Comparison of ENCODE assay signal across 13 mouse cellular contexts in genomic region chr2:92727241-92727640, GRCm38 (mm10).
DNase-seq lines count a peak whose midpoint lies in the region; ATAC-seq and TF ChIP-seq lines count a peak whose summit lies in the region.
"Had no signal": no experiment of that assay in that cellular context is flagged by ENCODE, and none has a peak within 500 bp of the region (broad histone marks: within the 10 kb centered on the region; RNA-seq: fewer than 3 reads in every experiment).

No protein-coding gene starts in this region.

- peaks cover 11% of the 10 kb centered on the region for H3K4me1 ChIP-seq in heart, embryonic 11.5 days (ENCODE audit: control insufficient read depth, insufficient read depth, low read length)
- peaks cover 30% of the 10 kb centered on the region for H3K4me1 ChIP-seq in midbrain, embryonic 10.5 days
- peaks cover 4% of the 10 kb centered on the region; the same call in 1 of the 2 replicates for H3K4me1 ChIP-seq in midbrain, postnatal 0 days (ENCODE audit: insufficient read depth, low read length)
- H3K4me1 ChIP-seq in forebrain, embryonic 15.5 days = peaks cover 8% of the 10 kb centered on the region
- H3K4me1 ChIP-seq in neural tube, embryonic 15.5 days = peaks cover 26% of the 10 kb centered on the region
- H3K4me1 ChIP-seq: liver, embryonic 15.5 days had no signal

- H3K27me3 ChIP-seq in heart, embryonic 11.5 days (ENCODE audit: control insufficient read depth, insufficient read depth, low read length) = no peaks in the 10 kb centered on the region
- H3K27me3 ChIP-seq in midbrain, embryonic 10.5 days (ENCODE audit: low read depth, poor library complexity, severe bottlenecking) = no peaks in the 10 kb centered on the region
- H3K27me3 ChIP-seq in midbrain, postnatal 0 days (ENCODE audit: insufficient read depth, low read length) = no peaks in the 10 kb centered on the region
- no peaks in the 10 kb centered on the region for H3K27me3 ChIP-seq in forebrain, embryonic 15.5 days
- H3K27me3 ChIP-seq in neural tube, embryonic 15.5 days (replicated peaks) = no peaks in the 10 kb centered on the region
- H3K27me3 ChIP-seq: liver, embryonic 15.5 days; stomach, embryonic 15.5 days had no signal

- H3K4me3 ChIP-seq in heart, embryonic 11.5 days (ENCODE audit: low read depth, low read length) = no peak overlapping the region
- H3K4me3 ChIP-seq in midbrain, embryonic 10.5 days = no peak overlapping the region
- no peak overlapping the region for H3K4me3 ChIP-seq in midbrain, postnatal 0 days (ENCODE audit: low read depth, low read length)
- H3K4me3 ChIP-seq in forebrain, embryonic 15.5 days = no peak overlapping the region
- no peak overlapping the region for H3K4me3 ChIP-seq in neural tube, embryonic 15.5 days (replicated peaks)
- H3K4me3 ChIP-seq: liver, embryonic 15.5 days; stomach, embryonic 15.5 days had no signal

- TF ChIP-seq CTCF in midbrain, postnatal 0 days (IDR thresholded peaks at IDR 0.05) = no peak

- no peak for ATAC-seq in heart, embryonic 11.5 days (replicated peaks; ENCODE audit: insufficient number of reproducible peaks, low FRiP score, low TSS enrichment)
- no peak for ATAC-seq in midbrain, postnatal 0 days (ENCODE audit: low FRiP score)
- no peak for ATAC-seq in forebrain, embryonic 15.5 days (replicated peaks)
- no peak for ATAC-seq in neural tube, embryonic 15.5 days (ENCODE audit: low FRiP score)

- H3K9ac ChIP-seq in heart, embryonic 11.5 days (ENCODE audit: low read depth, low read length) = no peak overlapping the region
- no peak overlapping the region for H3K9ac ChIP-seq in midbrain, postnatal 0 days (replicated peaks; ENCODE audit: low read length, poor library complexity, severe bottlenecking)
- no peak overlapping the region for H3K9ac ChIP-seq in forebrain, embryonic 15.5 days (replicated peaks)
- H3K9ac ChIP-seq in neural tube, embryonic 15.5 days (replicated peaks) = no peak overlapping the region
- H3K9ac ChIP-seq: liver, embryonic 15.5 days; stomach, embryonic 15.5 days had no signal

- DNase-seq in heart, adult 9 months (ENCODE audit: low spot score in 2 of 2) = no peak
- DNase-seq in midbrain, embryonic 10.5 days (ENCODE audit: low spot score) = no peak
- no peak for DNase-seq in midbrain, postnatal 0 days (ENCODE audit: low spot score)
- no peak for DNase-seq in spleen, postnatal 10 days (ENCODE audit: low spot score in 2 of 2)
- DNase-seq in T-cell, adult 2 months (ENCODE audit: low spot score) = no peak
- DNase-seq: cerebellum, adult 2 months; kidney, adult 8-10 months; right cerebral cortex, adult 18-20 months had no signal

- no peaks in the 10 kb centered on the region for H3K36me3 ChIP-seq in heart, embryonic 11.5 days (ENCODE audit: control insufficient read depth, insufficient read depth, low read length)
- H3K36me3 ChIP-seq in midbrain, embryonic 10.5 days = no peaks in the 10 kb centered on the region
- H3K36me3 ChIP-seq in midbrain, postnatal 0 days (ENCODE audit: insufficient read depth, low read length) = no peaks in the 10 kb centered on the region
- no peaks in the 10 kb centered on the region for H3K36me3 ChIP-seq in forebrain, embryonic 15.5 days
- H3K36me3 ChIP-seq in neural tube, embryonic 15.5 days = no peaks in the 10 kb centered on the region
- H3K36me3 ChIP-seq: liver, embryonic 15.5 days; stomach, embryonic 15.5 days had no signal

- 0 out of 2 replicates have a peak overlapping the region, but pooled peaks have one; percentile 35 for H3K27ac ChIP-seq in heart, embryonic 11.5 days (ENCODE audit: low read depth, low read length)
- peak overlapping the region; percentile 72 for H3K27ac ChIP-seq in midbrain, embryonic 10.5 days (replicated peaks)
- no peak overlapping the region for H3K27ac ChIP-seq in midbrain, postnatal 0 days (ENCODE audit: low read depth, low read length)
- H3K27ac ChIP-seq in forebrain, embryonic 15.5 days (replicated peaks) = peak overlapping the region; percentile 65
- H3K27ac ChIP-seq in neural tube, embryonic 15.5 days (replicated peaks) = peak overlapping the region; percentile 69; the same call in 1 of the 2 replicates
- H3K27ac ChIP-seq: liver, embryonic 15.5 days; stomach, embryonic 15.5 days had no signal

- WGBS in heart, embryonic 11.5 days (ENCODE audit: insufficient replicate concordance) = 82% methylated on average over 2 of the region's 2 CpGs
- 93% methylated on average over 2 of the region's 2 CpGs for WGBS in midbrain, embryonic 10.5 days
- 92% methylated on average over 2 of the region's 2 CpGs for WGBS in midbrain, postnatal 0 days
- 87% methylated on average over 2 of the region's 2 CpGs for WGBS in forebrain, embryonic 15.5 days
- 91% methylated on average over 2 of the region's 2 CpGs for WGBS in neural tube, embryonic 15.5 days

- no peaks in the 10 kb centered on the region for H3K9me3 ChIP-seq in heart, embryonic 11.5 days (replicated peaks; ENCODE audit: control insufficient read depth, low read length)
- H3K9me3 ChIP-seq in midbrain, embryonic 10.5 days (replicated peaks) = no peaks in the 10 kb centered on the region
- H3K9me3 ChIP-seq in midbrain, postnatal 0 days (ENCODE audit: low read length) = no peaks in the 10 kb centered on the region
- H3K9me3 ChIP-seq in forebrain, embryonic 15.5 days = no peaks in the 10 kb centered on the region
- no peaks in the 10 kb centered on the region for H3K9me3 ChIP-seq in neural tube, embryonic 15.5 days (replicated peaks)
- H3K9me3 ChIP-seq: liver, embryonic 15.5 days; stomach, embryonic 15.5 days had no signal

- H3K4me2 ChIP-seq in heart, embryonic 11.5 days = no peak overlapping the region; the same call in 1 of the 2 replicates
- H3K4me2 ChIP-seq in midbrain, postnatal 0 days (ENCODE audit: low read depth, low read length, poor library complexity, severe bottlenecking) = no peak overlapping the region
- H3K4me2 ChIP-seq in forebrain, embryonic 15.5 days (replicated peaks) = no peak overlapping the region
- no peak overlapping the region for H3K4me2 ChIP-seq in neural tube, embryonic 15.5 days
- H3K4me2 ChIP-seq: liver, embryonic 15.5 days; stomach, embryonic 15.5 days had no signal
